Mouse (Mus musculus): ENCODE results near the gene Fmnl1. TPM values are rescaled to one million over a fixed set of nuclear protein-coding genes. Genes with fewer than 3 reads are reported as not detected.
"Not testable (repeated sequence)": the region's sequence is repeated elsewhere in the genome, so short reads cannot be mapped to it uniquely, and the experiment has no call there.

Gene Fmnl1
- total RNA-seq, 2 experiments from 2014 or later: 17.7 to 20.5 TPM

DNA sequence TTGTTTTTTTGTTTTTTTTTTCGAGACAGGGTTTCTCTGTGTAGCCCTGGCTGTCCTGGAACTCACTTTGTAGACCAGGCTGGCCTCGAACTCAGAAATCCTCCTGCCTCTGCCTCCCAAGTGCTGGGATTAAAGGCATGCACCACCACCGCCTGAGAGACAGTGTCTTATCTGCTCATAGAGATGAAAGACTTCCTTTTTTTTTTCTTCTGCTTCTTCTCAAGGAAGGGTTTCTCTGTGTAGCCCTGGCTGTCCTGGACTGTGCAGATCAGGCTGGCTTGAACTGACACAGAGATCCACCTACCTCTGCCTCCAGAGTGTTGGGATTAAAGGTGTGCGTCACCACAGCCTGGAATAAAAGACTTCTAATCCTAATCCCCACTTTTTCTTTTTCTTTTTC lies 51.8 kb downstream of the Fmnl1 start:
- not testable (repeated sequence) for DNase-seq

DNA sequence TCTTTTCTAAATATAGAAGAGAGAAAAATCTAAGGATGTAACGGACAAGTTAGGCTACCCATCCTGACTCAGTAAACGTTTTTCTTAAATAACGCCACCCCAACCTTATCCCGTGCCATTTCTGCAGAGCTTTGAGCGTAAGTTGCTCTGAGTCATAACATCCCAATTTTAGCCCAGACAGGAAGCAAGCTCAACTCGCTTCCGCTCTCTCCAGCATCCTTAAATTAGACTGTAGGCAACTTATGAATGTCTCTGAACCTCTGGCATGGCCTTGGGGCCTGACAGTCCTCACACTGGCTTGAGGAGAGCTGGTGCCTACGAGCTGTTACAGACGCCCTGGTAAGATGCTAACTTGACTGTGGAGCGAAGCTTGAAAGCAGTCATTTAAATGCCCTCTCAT lies 52.5 kb downstream of the Fmnl1 start:
- DNase-seq: no peak

GRCm38 (mm10) chr11:103223951-103224456 lies 53.1 kb downstream of the Fmnl1 start:
- DNase-seq: no peak

- DNase-seq: no peak
Observed at GRCm38 (mm10) chr11:103229608-103230007, 58.7 kb downstream of the Fmnl1 start.

DNA sequence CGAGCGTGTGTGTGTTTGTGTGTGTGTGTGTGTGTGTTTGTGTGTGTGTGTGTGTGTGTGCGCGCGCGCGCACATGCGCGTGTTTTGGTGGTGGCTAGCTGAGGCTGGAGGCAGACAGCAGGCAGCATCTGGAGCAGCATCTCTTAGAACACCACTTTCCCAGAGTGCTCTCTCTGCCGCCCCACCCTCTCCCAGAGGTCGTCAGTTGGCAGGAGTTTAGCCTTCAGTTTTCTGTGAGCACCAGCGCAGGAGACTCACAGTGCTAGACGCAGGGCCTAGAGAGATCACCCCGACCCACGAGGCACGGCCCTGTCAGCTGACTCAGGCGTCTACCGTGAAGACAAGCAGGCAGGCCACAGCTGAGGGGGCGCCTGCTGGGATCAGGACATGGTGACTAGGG lies 59.7 kb downstream of the Fmnl1 start:
- no peak for DNase-seq

DNA sequence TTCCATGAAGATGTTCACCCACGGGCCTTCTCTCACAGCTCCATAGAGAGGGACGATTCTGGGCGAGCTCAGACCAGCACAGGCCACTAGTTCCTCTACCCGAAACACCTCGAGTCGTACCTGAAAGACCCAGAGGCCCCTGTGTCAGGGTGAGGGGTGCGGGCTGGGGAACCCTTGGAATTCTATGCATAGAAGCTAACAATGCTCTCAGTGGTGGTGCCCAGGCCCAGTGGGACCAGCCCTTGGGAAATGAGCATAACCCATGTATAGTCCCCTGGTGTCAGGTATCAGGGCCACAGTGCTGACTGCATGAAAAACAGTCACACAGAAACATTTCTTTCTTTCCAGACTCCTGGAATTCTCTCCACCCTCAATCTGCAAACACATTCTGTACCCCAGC lies 60.5 kb downstream of the Fmnl1 start:
- no peak for DNase-seq

GRCm38 (mm10) chr11:103232966-103233365 lies 62.1 kb downstream of the Fmnl1 start:
- peak; percentile 89 for DNase-seq

DNA sequence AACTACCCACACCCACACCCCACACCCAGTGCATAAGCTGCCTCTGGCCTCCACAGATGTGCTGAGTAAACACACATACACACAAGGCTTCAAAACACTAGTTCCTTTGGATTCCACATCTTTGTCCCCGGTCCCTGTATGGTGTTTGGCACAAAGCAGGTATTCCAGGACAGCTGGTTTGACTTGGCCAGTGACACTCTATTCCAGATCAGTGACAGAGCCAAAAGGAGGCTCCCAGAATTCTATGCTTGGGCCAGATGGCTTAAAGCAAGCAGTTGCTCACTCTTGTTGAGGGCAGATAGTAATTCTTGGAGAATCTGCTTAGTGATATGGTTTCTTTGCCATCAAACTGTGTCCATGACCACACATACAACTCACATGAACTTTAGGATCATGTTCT lies 63.5 kb downstream of the Fmnl1 start:
- no peak for DNase-seq

GRCm38 (mm10) chr11:103235702-103236101 lies 64.8 kb downstream of the Fmnl1 start:
- DNase-seq: no peak

DNA sequence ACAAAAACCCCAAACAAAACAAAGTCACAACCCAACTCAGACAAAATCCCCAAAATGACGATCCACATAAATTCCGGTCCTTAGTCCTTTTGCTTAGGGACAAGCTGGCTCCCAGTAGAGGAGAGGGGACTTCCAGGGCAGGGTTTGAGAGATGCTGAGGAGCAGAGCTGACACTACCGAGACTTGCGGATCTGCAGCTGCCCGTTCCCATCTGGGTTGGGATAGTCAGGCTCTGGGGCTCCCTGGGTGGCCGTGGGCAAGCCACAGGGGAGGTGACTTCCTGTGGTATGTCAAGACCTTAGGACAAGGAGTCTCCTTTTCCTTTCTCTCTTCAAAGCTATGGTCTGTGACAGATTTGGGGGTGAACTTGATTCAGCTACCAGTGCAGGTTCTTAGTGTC lies 65.5 kb downstream of the Fmnl1 start:
- no peak for DNase-seq

DNA sequence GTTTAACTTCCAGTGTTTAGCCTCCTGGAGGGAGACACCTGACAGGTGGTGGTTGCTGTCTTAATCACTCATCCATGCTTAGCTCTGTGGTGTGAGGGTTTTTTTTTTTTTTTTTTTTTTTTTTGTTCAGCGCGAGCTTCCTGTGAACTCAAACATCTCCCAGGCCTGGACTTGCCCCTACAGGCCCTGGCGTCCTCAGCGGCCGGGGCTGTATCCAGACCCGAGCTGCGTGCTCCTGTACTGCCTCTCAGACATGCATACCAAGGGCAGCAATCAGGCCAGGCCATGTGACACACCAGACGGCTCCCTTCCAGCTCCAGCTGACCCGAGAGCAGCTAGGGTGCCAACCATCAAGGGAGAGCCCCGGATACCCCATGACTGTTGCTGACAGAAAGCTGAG lies 66.0 kb downstream of the Fmnl1 start:
- DNase-seq: no peak

DNA sequence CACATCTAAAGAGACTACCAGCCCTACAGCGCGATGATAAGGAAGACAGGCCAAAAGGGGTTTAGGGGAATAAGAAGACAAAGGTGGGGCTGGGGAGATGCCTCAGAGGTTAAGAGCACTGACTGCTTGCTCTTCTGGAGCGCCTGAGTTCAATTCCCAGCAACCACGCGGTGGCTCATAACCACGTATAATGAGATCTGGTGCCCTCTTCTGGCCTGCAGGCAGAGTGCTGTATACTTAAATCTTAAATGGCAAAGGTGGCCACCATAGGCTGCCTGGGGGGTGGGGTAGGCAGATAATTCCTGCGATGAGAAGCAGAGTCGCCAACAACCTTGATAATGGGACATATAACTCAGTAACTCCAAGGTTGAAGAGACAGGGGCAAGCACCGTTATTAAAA lies 66.8 kb downstream of the Fmnl1 start:
- DNase-seq: no peak

- DNase-seq: peak; percentile 45
Observed at GRCm38 (mm10) chr11:103240740-103241139, 69.8 kb downstream of the Fmnl1 start.

DNA sequence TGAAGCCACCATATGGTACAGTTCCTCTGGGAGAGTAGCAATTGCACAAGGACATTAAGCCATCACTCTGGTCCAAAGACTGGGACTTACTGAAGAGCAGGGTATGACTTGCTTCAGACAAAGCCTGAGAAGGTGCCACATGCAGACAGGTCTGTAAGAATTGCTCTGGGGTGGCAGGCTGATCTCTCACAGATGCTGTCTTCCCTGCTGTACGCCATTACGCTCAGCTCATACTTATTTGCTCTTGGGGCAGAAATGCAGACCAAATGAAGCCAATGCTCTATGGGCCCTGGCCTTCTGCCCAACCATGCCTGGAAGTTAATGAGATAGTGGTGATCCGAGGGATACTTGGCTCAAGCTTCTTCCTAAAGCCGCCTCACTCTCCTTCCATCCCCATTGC lies 73.9 kb downstream of the Fmnl1 start:
- no peak for DNase-seq

DNA sequence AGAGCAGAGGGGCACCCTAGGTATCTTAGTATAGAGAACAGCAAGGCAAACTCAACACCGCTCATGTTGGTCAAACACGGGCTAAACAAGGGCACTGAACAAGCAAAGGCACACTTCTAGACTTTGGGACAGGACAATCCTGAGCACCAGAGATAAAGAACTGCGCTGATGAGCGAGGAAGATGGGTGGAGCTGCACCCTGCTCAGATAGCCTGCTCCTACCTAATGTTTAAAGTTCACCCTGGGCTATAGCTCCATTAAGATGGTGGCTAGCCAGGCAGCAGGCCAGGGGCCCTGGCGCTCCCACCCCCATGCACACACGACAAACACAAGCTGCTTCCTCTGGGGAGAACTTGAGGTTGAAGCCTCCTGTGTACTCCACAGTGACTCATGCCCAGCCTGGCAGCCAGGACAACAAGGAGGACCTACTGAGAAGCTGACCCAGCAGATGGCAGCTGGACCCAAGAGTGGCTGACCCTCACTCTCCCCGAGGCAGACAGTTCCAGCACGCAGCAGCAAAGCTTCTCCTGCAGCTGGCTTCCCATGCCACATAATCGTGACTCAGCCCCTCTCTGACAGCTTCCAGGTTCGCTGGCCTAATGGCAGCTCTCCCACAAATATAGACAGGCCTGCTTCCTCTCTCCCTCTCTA lies 75.3 kb downstream of the Fmnl1 start:
- DNase-seq: peak; percentile 70

DNA sequence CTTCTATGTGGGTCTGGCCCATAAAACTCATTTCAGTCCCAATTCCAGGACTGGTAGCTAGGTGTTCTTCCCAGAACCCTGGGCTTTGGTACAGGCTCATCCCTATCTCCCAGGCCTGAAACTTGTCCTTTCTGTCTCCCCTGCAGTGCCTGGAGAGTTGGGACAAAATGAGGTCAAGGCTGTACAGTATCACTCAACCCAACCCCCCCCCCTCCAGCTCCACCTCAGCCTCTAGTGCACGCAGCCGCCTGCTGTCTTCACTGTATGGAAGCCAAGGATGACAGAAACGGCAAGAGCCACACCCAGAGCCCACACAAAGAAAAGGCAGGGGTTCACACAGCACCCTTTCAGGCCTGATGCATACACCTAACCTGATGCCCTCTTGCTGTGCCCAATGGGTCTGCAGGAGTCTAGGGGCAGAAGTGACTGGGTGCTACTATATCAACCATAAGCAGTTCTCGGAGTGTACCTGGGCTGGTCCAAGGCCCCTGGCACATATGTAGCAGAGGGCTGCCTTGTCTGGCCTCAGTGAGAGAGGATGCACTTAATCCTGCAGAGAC lies 75.9 kb downstream of the Fmnl1 start:
- DNase-seq: no peak

- peak; percentile 78 for DNase-seq
Observed at GRCm38 (mm10) chr11:103247504-103248177, 76.7 kb downstream of the Fmnl1 start.

Other genes starting within 250 kb of the Fmnl1 start
- gene Kif18b, start 246.0 kb upstream of the Fmnl1 start, total RNA-seq (2021): 10 to 100 TPM in 1 of 2 experiments, 1 to 10 TPM in 1; 6.9 to 10.4 TPM
- gene C1ql1, start 224.4 kb upstream of the Fmnl1 start, total RNA-seq (2021): 10 to 100 TPM; 31.9 to 34.6 TPM
- 10 to 100 TPM; 81.8 to 85.9 TPM for gene Nmt1, start 142.9 kb upstream of the Fmnl1 start, total RNA-seq (2021)
- gene Dcakd, start 142.8 kb upstream of the Fmnl1 start, total RNA-seq (2021): 10 to 100 TPM; 65.6 to 74.8 TPM
- gene Plcd3, start 69.4 kb upstream of the Fmnl1 start, total RNA-seq (2021): 10 to 100 TPM in 1 of 2 experiments, 1 to 10 TPM in 1; 8.7 to 11.0 TPM
- gene Acbd4, start 69.4 kb upstream of the Fmnl1 start, total RNA-seq (2021): 10 to 100 TPM; 81.0 to 94.7 TPM
- 10 to 100 TPM; 49.6 to 50.1 TPM for gene Hexim1, start 54.9 kb upstream of the Fmnl1 start, total RNA-seq (2021)
- 1 to 10 TPM; 4.8 to 8.9 TPM for gene Hexim2, start 38.7 kb upstream of the Fmnl1 start, total RNA-seq (2021)
- gene 1700023F06Rik, start 37.5 kb downstream of the Fmnl1 start, total RNA-seq (2021): under 1 TPM in 1 of 2 experiments, not detected in 1; 0.27 TPM
- gene Spata32, start 47.3 kb downstream of the Fmnl1 start, total RNA-seq (2021): not detected
- 1 to 10 TPM; 5.2 to 6.9 TPM for gene Map3k14, start 96.4 kb downstream of the Fmnl1 start, total RNA-seq (2021)
- gene Arhgap27, start 192.6 kb downstream of the Fmnl1 start, total RNA-seq (2021): 10 to 100 TPM; 23.1 to 24.5 TPM
- gene Plekhm1, start 241.6 kb downstream of the Fmnl1 start, total RNA-seq (2021): 10 to 100 TPM; 14.4 to 17.4 TPM

Data from adrenal gland, postnatal 10 days (tissue).